Mouse (Mus musculus) C2C12 (cell line): ENCODE data around the gene Noc4l. TPM values are rescaled to one million over a fixed set of nuclear protein-coding genes. Genes with fewer than 3 reads are reported as not detected.

Source experiments
- H3K27me3 ChIP-seq: one replicate; pipeline ENCODE4 v1.6.1; 2011; ENCODE audit not compliant: control insufficient read depth, insufficient read depth, insufficient read length
- H3K36me3 ChIP-seq: one replicate; pipeline ENCODE4 v1.6.1; 2011; ENCODE audit not compliant: control insufficient read depth, insufficient read depth
- H3K4me3 ChIP-seq: one replicate; pipeline ENCODE4 v1.5.1; 2011; ENCODE audit warnings: mild to moderate bottlenecking, control low read depth; ENCODE audit not compliant: poor library complexity, insufficient read depth, severe bottlenecking
- H3K79me2 ChIP-seq: one replicate; pipeline ENCODE4 v1.6.1; 2011; ENCODE audit not compliant: control insufficient read depth, insufficient read depth
- H3K79me3 ChIP-seq: one replicate; pipeline ENCODE4 v1.6.1; 2011; ENCODE audit warnings: low read depth, control low read depth
- H3ac ChIP-seq: one replicate; pipeline ENCODE3; 2011; ENCODE audit warnings: low read depth; ENCODE audit not compliant: control insufficient read depth, insufficient read length
- CEBPB ChIP-seq: IDR thresholded peaks from one replicate; pipeline ENCODE4 v1.6.1; 2011; ENCODE audit warnings: low read depth, mild to moderate bottlenecking, control low read depth, moderate library complexity
- CTCF ChIP-seq: IDR thresholded peaks from one replicate; pipeline ENCODE4 v1.5.1; 2011; ENCODE audit not compliant: control insufficient read depth, insufficient read depth, insufficient read length
- FOSL1 ChIP-seq: IDR thresholded peaks from one replicate; pipeline ENCODE4 v1.8.0; 2011; ENCODE audit warnings: mild to moderate bottlenecking, low read length; ENCODE audit not compliant: poor library complexity, insufficient read depth, severe bottlenecking
- MAX ChIP-seq: IDR thresholded peaks from one replicate; pipeline ENCODE4 v1.6.1; 2011; ENCODE audit warnings: mild to moderate bottlenecking, control low read depth
- MYOD1 ChIP-seq: IDR thresholded peaks from one replicate; pipeline ENCODE4 v1.6.1; 2011; ENCODE audit warnings: low read depth; ENCODE audit not compliant: control insufficient read depth, insufficient read length
- MYOG ChIP-seq: IDR thresholded peaks from one replicate; pipeline ENCODE4 v1.6.1; 2011; ENCODE audit not compliant: control insufficient read depth, insufficient read length; ENCODE audit errors: extremely low read depth
- USF1 ChIP-seq: IDR thresholded peaks from one replicate; pipeline ENCODE4 v1.6.1; 2011; ENCODE audit warnings: low read depth, mild to moderate bottlenecking, control low read depth, moderate library complexity
- polyA plus RNA-seq: library from polyadenylated mRNA; unstranded; fragments of >200 nt; fragmentation: generic; extraction: Trizol; gene quantifications from one replicate; pipeline ENCODE4 v1.2.1, GENCODE M21; 2012; ENCODE audit warnings: missing spikeins

Gene Noc4l
- polyA plus RNA-seq, 1 experiment, result 51.7 TPM

DNA sequence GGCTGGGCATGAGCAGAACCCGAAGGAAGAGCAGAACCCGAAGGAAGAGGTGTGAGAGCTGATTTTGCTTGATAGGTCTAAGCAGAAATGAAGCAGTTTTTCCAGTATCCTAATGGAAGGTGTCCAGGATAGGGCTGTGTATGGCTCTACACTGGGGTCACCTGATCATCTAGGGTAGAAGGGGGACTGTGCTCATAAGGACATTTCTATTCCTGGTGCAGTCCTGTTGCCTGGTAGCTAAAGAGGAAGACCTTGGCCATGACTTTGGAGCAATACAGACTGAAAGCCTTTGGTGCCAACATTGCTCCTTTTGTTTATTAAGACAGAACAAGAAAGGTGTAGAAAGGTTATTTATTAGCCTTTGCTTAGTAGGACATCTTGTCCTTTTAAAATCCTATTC, 10.8 kb upstream of the Noc4l start:
- H3K4me3 ChIP-seq, result no peak overlapping the region
- H3K27me3 ChIP-seq, result no peaks in the 10 kb centered on the region
- H3K36me3 ChIP-seq, result peaks cover 49% of the 10 kb centered on the region
- H3K79me3 ChIP-seq, result peaks cover 5% of the 10 kb centered on the region
- peaks cover 9% of the 10 kb centered on the region for H3K79me2 ChIP-seq
- no peak for TF ChIP-seq MAX
- TF ChIP-seq CTCF, result no peak
- TF ChIP-seq CEBPB, result no peak
- TF ChIP-seq MYOG, result no peak
- no peak for TF ChIP-seq USF1
- TF ChIP-seq MYOD1, result no peak
- H3ac ChIP-seq, result no peak overlapping the region

DNA sequence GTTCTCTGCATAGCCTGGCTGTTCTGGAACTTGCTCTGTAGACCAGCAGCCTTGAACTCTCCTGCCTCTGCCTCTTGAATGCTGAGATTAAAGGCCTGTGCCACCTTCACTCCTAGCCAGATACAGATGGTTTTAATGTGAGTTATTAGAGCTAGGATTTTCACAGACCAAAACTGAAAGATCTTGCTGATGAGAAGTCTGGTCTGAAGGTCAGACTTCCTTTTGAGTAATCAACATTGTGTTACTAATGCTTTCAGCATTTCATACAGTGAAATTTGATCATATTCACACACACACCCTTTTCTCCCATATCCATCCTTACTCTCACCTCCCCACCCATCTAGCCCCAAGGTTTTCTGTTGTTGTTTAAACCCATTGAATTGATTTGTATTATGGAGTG, 6.5 kb upstream of the Noc4l start:
- H3K79me2 ChIP-seq, result peaks cover 18% of the 10 kb centered on the region
- H3K4me3 ChIP-seq, result no peak overlapping the region
- peak; percentile 57 for TF ChIP-seq CEBPB
- TF ChIP-seq USF1, result no peak
- TF ChIP-seq MYOD1, result no peak
- no peak overlapping the region for H3ac ChIP-seq
- peaks cover 80% of the 10 kb centered on the region for H3K36me3 ChIP-seq
- H3K79me3 ChIP-seq, result peaks cover 10% of the 10 kb centered on the region
- no peaks in the 10 kb centered on the region for H3K27me3 ChIP-seq

GRCm38 (mm10) chr5:110653686-110654085, 469 bp upstream of the Noc4l start:
- Histone ChIP-seq H3K36me3 (peaks cover 63% of the 10 kb centered on the region), H3K79me2 (peaks cover 43% of the 10 kb centered on the region), H3K27me3 (no peaks in the 10 kb centered on the region), H3ac (peak overlapping the region; percentile 86), H3K4me3 (peak overlapping the region; percentile 91), H3K79me3 (peaks cover 23% of the 10 kb centered on the region)
- no peak for TF ChIP-seq CTCF

DNA sequence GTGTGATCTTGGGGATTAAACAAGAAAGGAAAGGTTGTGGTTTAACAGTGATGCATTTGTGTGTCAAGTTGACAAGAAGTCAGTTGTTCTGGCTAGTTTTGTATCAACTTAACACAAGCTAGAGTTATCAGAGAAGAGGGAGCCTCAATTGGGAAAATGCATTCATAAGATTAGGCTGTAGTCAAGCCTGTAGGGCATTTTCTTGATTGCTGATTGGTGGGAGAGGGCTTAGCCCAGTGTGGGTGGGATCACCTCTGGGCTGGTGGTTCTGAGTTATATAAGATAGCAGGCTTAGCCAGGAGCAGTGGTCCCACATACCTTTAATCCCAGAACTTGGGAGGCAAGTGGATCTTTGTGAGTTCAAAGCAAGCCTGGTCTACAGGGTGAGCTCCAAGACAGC, 6.8 kb downstream of the Noc4l start:
- Histone ChIP-seq H3K36me3 (peaks cover 58% of the 10 kb centered on the region), H3K27me3 (no peaks in the 10 kb centered on the region), H3K79me3 (peaks cover 1% of the 10 kb centered on the region), H3K4me3 (no peak overlapping the region), H3ac (no peak overlapping the region), H3K79me2 (peaks cover 1% of the 10 kb centered on the region)
- TF ChIP-seq MYOD1 (no peak), FOSL1 (no peak), USF1 (no peak), MAX (no peak), CTCF (no peak), MYOG (no peak), CEBPB (no peak)

- H3K79me3 ChIP-seq, result no peaks in the 10 kb centered on the region
- H3K36me3 ChIP-seq, result no peaks in the 10 kb centered on the region
- no peak overlapping the region for H3K4me3 ChIP-seq
- TF ChIP-seq CTCF, result no peak
- no peak for TF ChIP-seq CEBPB
- TF ChIP-seq MAX, result no peak
- no peak for TF ChIP-seq USF1
- no peak for TF ChIP-seq MYOD1
- TF ChIP-seq FOSL1, result no peak
- TF ChIP-seq MYOG, result no peak
- no peaks in the 10 kb centered on the region for H3K79me2 ChIP-seq
- H3ac ChIP-seq, result peak overlapping the region; percentile 52
- no peaks in the 10 kb centered on the region for H3K27me3 ChIP-seq
Observed at GRCm38 (mm10) chr5:110639459-110639858, 13.8 kb downstream of the Noc4l start.

DNA sequence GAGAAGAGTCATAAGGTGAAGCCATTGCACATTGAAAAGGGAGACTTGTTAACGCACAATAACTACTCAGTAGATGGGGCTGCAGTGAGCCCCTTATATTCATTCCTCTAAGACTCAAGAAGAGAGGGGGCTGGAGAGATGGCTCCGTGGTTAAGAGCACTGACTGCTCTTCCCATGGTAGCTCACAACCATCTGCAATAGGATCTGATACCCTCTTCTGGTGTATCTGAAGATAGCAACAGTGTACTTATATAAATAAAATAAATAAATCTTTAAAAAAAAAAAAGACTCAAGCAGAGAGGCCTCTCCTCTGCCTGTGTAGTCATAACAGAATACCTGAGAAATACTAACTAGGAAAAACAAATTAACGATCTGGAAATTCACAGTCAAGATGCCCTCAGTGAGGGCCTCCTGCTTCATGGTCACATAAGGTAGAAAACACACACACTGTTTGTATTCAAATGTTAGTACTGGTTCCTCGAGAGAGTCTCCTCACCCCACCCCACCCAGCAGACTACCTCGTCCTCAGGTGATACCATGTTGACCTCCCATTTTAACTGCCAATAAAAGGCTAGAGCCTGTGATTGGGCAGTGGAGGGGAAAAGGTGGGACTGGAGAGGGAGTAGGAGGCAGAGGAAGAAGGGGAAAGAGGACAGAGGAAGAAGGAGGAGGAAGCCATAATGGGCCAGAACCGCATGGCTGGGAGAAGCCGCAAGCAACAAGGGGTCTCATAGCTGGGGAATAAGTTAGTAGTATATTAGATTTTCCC, 14.7 kb downstream of the Noc4l start:
- no peaks in the 10 kb centered on the region for H3K79me3 ChIP-seq
- no peaks in the 10 kb centered on the region for H3K79me2 ChIP-seq
- H3K4me3 ChIP-seq, result no peak overlapping the region
- H3K36me3 ChIP-seq, result no peaks in the 10 kb centered on the region
- no peaks in the 10 kb centered on the region for H3K27me3 ChIP-seq
- no peak overlapping the region for H3ac ChIP-seq
- TF ChIP-seq CTCF (no peak), MYOG (no peak), CEBPB (no peak), MAX (no peak), MYOD1 (no peak), USF1 (no peak), FOSL1 (no peak)
